ENCODE assay signal across 27 mouse cellular contexts in the genomic region with DNA sequence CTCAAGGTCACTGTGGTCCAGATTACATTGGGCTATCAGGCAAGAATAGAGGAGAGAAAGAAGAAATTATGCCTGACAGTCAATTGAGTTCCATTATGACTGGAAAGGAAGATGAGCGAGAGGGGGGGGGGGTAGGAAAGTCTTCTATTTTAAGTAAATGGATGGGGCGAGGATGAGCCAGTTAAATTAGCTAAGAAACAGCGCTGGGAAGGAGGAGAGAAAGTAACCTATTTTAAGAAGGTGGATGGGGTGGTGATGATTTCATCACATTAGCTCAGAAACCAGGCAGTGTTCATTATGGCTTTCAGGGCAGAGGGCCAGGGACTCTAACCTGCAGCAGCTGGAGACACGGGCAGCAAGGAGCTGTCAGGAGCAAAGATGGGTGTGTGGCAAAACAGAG. TPM values are rescaled to one million over a fixed set of nuclear protein-coding genes. Genes with fewer than 3 reads are reported as not detected.
DNase-seq lines count a peak whose midpoint lies in the region; ATAC-seq and TF ChIP-seq lines count a peak whose summit lies in the region.
"Had no signal": no experiment of that assay in that cellular context is flagged by ENCODE, and none has a peak within 500 bp of the region (broad histone marks: within the 10 kb centered on the region; RNA-seq: fewer than 3 reads in every experiment).

No protein-coding gene starts in this region.

- peaks cover 26% of the 10 kb centered on the region for H3K4me1 ChIP-seq in olfactory bulb, adult 2 months (ENCODE audit: control insufficient read depth, insufficient read depth, low read length)
- H3K4me1 ChIP-seq in liver, embryonic 11.5 days (replicated peaks; ENCODE audit: control insufficient read depth, insufficient read depth, low read length): no peaks in the 10 kb centered on the region
- H3K4me1 ChIP-seq: embryonic facial prominence, embryonic 13.5 days; heart, embryonic 10.5 days; kidney, embryonic 15.5 days; midbrain, embryonic 15.5 days; stomach, embryonic 15.5 days had no signal

- no peak for TF ChIP-seq CTCF in left cerebral cortex, adult 2 months (IDR thresholded peaks at IDR 0.05)
- no peak for TF ChIP-seq CTCF in olfactory bulb, adult 2 months (IDR thresholded peaks at IDR 0.05; ENCODE audit: insufficient read depth, low read depth, low read length)

- peak overlapping the region; percentile 76 for H3K27ac ChIP-seq in left cerebral cortex, adult 2 months
- peak overlapping the region; percentile 96 for H3K27ac ChIP-seq in olfactory bulb, adult 2 months (ENCODE audit: insufficient read depth, low read depth, low read length)
- H3K27ac ChIP-seq in liver, embryonic 11.5 days (ENCODE audit: low read depth, low read length): no peak overlapping the region
- H3K27ac ChIP-seq: embryonic facial prominence, embryonic 13.5 days; forebrain, embryonic 12.5 days; heart, embryonic 10.5 days; hindbrain, embryonic 10.5 days; kidney, embryonic 15.5 days; limb, embryonic 10.5 days; midbrain, embryonic 15.5 days; stomach, embryonic 15.5 days had no signal

- TF ChIP-seq POLR2A in olfactory bulb, adult 2 months (IDR thresholded peaks at IDR 0.05; ENCODE audit: insufficient read depth, low read depth, low read length): no peak

- H3K9ac ChIP-seq in liver, embryonic 11.5 days (ENCODE audit: low read depth, low read length): no peak overlapping the region
- H3K9ac ChIP-seq: embryonic facial prominence, embryonic 13.5 days; forebrain, embryonic 12.5 days; kidney, embryonic 15.5 days; midbrain, embryonic 15.5 days; stomach, embryonic 15.5 days had no signal

- ATAC-seq in liver, embryonic 11.5 days (replicated peaks; ENCODE audit: low FRiP score): no peak
- ATAC-seq: midbrain, embryonic 15.5 days had no signal

- H3K4me3 ChIP-seq in left cerebral cortex, adult 2 months: no peak overlapping the region
- no peak overlapping the region for H3K4me3 ChIP-seq in olfactory bulb, adult 2 months (ENCODE audit: insufficient read depth, low read depth, low read length)
- no peak overlapping the region for H3K4me3 ChIP-seq in liver, embryonic 11.5 days (ENCODE audit: low read depth, low read length)
- H3K4me3 ChIP-seq: embryonic facial prominence, embryonic 13.5 days; erythroblast, embryonic 14.5 days; forebrain, embryonic 12.5 days; heart, embryonic 10.5 days; hindbrain, embryonic 10.5 days; kidney, embryonic 15.5 days; limb, embryonic 10.5 days; midbrain, embryonic 15.5 days; stomach, embryonic 15.5 days had no signal

- no peak overlapping the region for H3K4me2 ChIP-seq in liver, embryonic 11.5 days
- H3K4me2 ChIP-seq: embryonic facial prominence, embryonic 13.5 days; forebrain, embryonic 12.5 days; kidney, embryonic 15.5 days; midbrain, embryonic 15.5 days; stomach, embryonic 15.5 days had no signal

- WGBS in olfactory bulb, adult 2 months: 25% methylated on average over 4 of the region's 4 CpGs
- WGBS in liver, embryonic 11.5 days: 79% methylated on average over 4 of the region's 4 CpGs

- intact Hi-C loops in left cerebral cortex, postnatal 10 days (cut with DNase I): no loop called here
- intact Hi-C loops in left cerebral cortex, adult 2 months (cut with DNase I): loop anchor here (2.0 kb wide), 1 partner anchor 47 kb away; no protein-coding TSS in a partner anchor

- peak; percentile 54 for DNase-seq in left cerebral cortex, adult 11 months (ENCODE audit: low spot score)
- DNase-seq in left cerebral cortex, postnatal 10 days (ENCODE audit: extremely low spot score in 1 of 2, low spot score in 2 of 2): no peak
- peak; percentile 90 for DNase-seq in MN1 (ENCODE audit: low spot score)
- DNase-seq in left cerebral cortex, adult 2 months (ENCODE audit: extremely low spot score in 1 of 2, low spot score in 2 of 2): peak in 1 of 2 experiments; percentile 36
- no peak for DNase-seq in urinary bladder, postnatal 10 days (ENCODE audit: low spot score)
- no peak for DNase-seq in spleen, postnatal 14 days (ENCODE audit: low spot score in 2 of 2)
- DNase-seq in liver, embryonic 11.5 days (ENCODE audit: low spot score): no peak
- DNase-seq: adrenal gland, postnatal 10 days; cerebellum, adult 2 months; cerebellum, postnatal 25 days; embryo, embryonic 11 days; kidney, adult 11 months; kidney, postnatal 36 days; liver; lung, postnatal 4 days; thymus, adult 18-20 months; thymus, postnatal 36 days had no signal

- H3K27me3 ChIP-seq in liver, embryonic 11.5 days (replicated peaks; ENCODE audit: control insufficient read depth, insufficient read depth, low read length): no peaks in the 10 kb centered on the region
- H3K27me3 ChIP-seq: embryonic facial prominence, embryonic 13.5 days; forebrain, embryonic 12.5 days; kidney, embryonic 15.5 days; midbrain, embryonic 15.5 days; stomach, embryonic 15.5 days had no signal

- no peaks in the 10 kb centered on the region for H3K36me3 ChIP-seq in liver, embryonic 11.5 days (ENCODE audit: control insufficient read depth, insufficient read depth, low read length)
- H3K36me3 ChIP-seq: embryonic facial prominence, embryonic 13.5 days; forebrain, embryonic 12.5 days; heart, embryonic 10.5 days; hindbrain, embryonic 10.5 days; kidney, embryonic 15.5 days; limb, embryonic 10.5 days; midbrain, embryonic 15.5 days; stomach, embryonic 15.5 days had no signal

- H3K9me3 ChIP-seq in liver, embryonic 11.5 days (ENCODE audit: control insufficient read depth, low read length): no peaks in the 10 kb centered on the region
- H3K9me3 ChIP-seq: embryonic facial prominence, embryonic 13.5 days; limb, embryonic 10.5 days; midbrain, embryonic 15.5 days; stomach, embryonic 15.5 days had no signal

RNA-seq across cellular contexts. Expression of gene Cdc42se2, which starts 36.0 kb away (rescaled TPM):
- 100 to 1,000 TPM; 180 to 182 TPM for total RNA-seq in left cerebral cortex, postnatal 10 days (2021)
- total RNA-seq in left cerebral cortex, adult 2 months (2021): 100 to 1,000 TPM; 122 to 126 TPM
- polyA plus RNA-seq in olfactory bulb, adult 2 months (2012; ENCODE audit: insufficient read depth, insufficient read length, low replicate concordance, missing spikeins): 199 and 303 TPM in 2 replicates
- 43.2 and 49.9 TPM in 2 replicates for polyA plus RNA-seq in liver, embryonic 11.5 days (2014; fragmentation: Nextera tagmentation; extraction: Ambion mirVana)

RNA-seq across cellular contexts. Expression of gene Lyrm7, which starts 37.2 kb away (rescaled TPM):
- total RNA-seq in left cerebral cortex, postnatal 10 days (2021): 10 to 100 TPM; 22.1 to 25.0 TPM
- total RNA-seq in left cerebral cortex, adult 2 months (2021): 10 to 100 TPM; 25.8 to 27.2 TPM
- not detected in 2 replicates for polyA plus RNA-seq in olfactory bulb, adult 2 months (2012; ENCODE audit: insufficient read depth, insufficient read length, low replicate concordance, missing spikeins)
- 9.4 and 11.3 TPM in 2 replicates for polyA plus RNA-seq in liver, embryonic 11.5 days (2014; fragmentation: Nextera tagmentation; extraction: Ambion mirVana)
- polyA plus RNA-seq: erythroblast, embryonic 14.5 days had no signal

RNA-seq across cellular contexts. Expression of gene Hint1, which starts 42.7 kb away (rescaled TPM):
- 100 to 1,000 TPM; 326 to 345 TPM for total RNA-seq in left cerebral cortex, postnatal 10 days (2021)
- 100 to 1,000 TPM; 234 to 245 TPM for total RNA-seq in left cerebral cortex, adult 2 months (2021)
- not detected in 2 replicates for polyA plus RNA-seq in olfactory bulb, adult 2 months (2012; ENCODE audit: insufficient read depth, insufficient read length, low replicate concordance, missing spikeins)
- 587 and 600 TPM in 2 replicates for polyA plus RNA-seq in liver, embryonic 11.5 days (2014; fragmentation: Nextera tagmentation; extraction: Ambion mirVana)

Comparison
In these comparisons a context has a peak if more than half of its experiments do, and no peak if none do; other contexts are left out.
1. DNase-seq: peak in left cerebral cortex, adult 11 months (single experiment) and MN1 (single experiment); none in left cerebral cortex, postnatal 10 days (0 of 2), urinary bladder, postnatal 10 days (single experiment), spleen, postnatal 14 days (0 of 2) and liver, embryonic 11.5 days (single experiment).